Mouse (Mus musculus): ENCODE measurements around the gene 1700020D05Rik.

DNA sequence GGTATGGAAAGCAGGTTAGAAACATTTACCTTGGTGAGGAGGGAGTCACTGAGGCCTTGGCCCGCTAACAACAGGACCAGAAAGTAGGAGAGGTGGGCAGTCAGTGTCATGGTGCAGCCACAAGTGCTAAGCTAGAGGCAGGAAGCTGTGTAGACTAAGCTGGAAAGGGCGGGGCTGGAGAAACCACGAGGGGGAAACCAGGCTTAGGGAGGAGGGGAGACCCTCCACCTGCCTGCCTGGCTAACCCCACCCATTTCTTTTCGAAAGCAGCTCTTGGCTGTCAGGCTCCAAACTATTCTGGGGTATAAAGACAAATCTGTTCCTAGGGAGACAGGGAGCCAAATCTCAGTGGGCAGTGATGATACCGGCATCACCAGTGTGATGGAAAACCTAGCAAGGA is 35.2 kb downstream of the 1700020D05Rik start, which contains the start of gene Ctsw:
- TF ChIP-seq MYOD1 (IDR thresholded peaks at IDR 0.05; ENCODE audit: control insufficient read depth, insufficient read length, low read depth), result no peak
- TF ChIP-seq CTCF (IDR thresholded peaks at IDR 0.05; ENCODE audit: control insufficient read depth, insufficient read depth, insufficient read length), result no peak
- TF ChIP-seq CEBPB (IDR thresholded peaks at IDR 0.05; ENCODE audit: low read depth), result no peak
- no peak for TF ChIP-seq USF1 (IDR thresholded peaks at IDR 0.05; ENCODE audit: low read depth)
